Mouse (Mus musculus): ENCODE results near the gene Trmt61a. TPM values are rescaled to one million over a fixed set of nuclear protein-coding genes. Genes with fewer than 3 reads are reported as not detected.

Trmt61a gene
- polyA plus RNA-seq, 1 experiment: 21.6 TPM

GRCm38 (mm10) chr12:111664144-111664634 is 13.7 kb upstream of the Trmt61a start:
- TF ChIP-seq CTCF (IDR thresholded peaks at IDR 0.05; ENCODE audit: insufficient read depth, low read length): no peak
- no peak for TF ChIP-seq POLR2A (IDR thresholded peaks at IDR 0.05; ENCODE audit: borderline replicate concordance, extremely low read depth, low read depth, low read length)
- Histone ChIP-seq H3K4me3 (replicated peaks; ENCODE audit: extremely low read depth, low read depth, low read length) (no peak overlapping the region), H3K4me1 (ENCODE audit: control insufficient read depth, insufficient read depth, low read length) (peaks cover 10% of the 10 kb centered on the region; the same call in 1 of the 2 replicates)
- 35% methylated on average over 6 of the region's 6 CpGs for WGBS
- no peak for DNase-seq

GRCm38 (mm10) chr12:111665041-111665880 is 12.6 kb upstream of the Trmt61a start:
- no peak for TF ChIP-seq CTCF (IDR thresholded peaks at IDR 0.05; ENCODE audit: insufficient read depth, low read length)
- no peak for TF ChIP-seq POLR2A (IDR thresholded peaks at IDR 0.05; ENCODE audit: borderline replicate concordance, extremely low read depth, low read depth, low read length)
- Histone ChIP-seq H3K4me3 (replicated peaks; ENCODE audit: extremely low read depth, low read depth, low read length) (no peak overlapping the region), H3K4me1 (ENCODE audit: control insufficient read depth, insufficient read depth, low read length) (peaks cover 10% of the 10 kb centered on the region; the same call in 1 of the 2 replicates)
- 72% methylated on average over 13 of the region's 13 CpGs for WGBS
- DNase-seq: no peak

GRCm38 (mm10) chr12:111666380-111666779 is 11.5 kb upstream of the Trmt61a start:
- no peak for TF ChIP-seq POLR2A (IDR thresholded peaks at IDR 0.05; ENCODE audit: borderline replicate concordance, extremely low read depth, low read depth, low read length)
- TF ChIP-seq CTCF (IDR thresholded peaks at IDR 0.05; ENCODE audit: insufficient read depth, low read length): no peak
- 76% methylated on average over 13 of the region's 13 CpGs for WGBS
- H3K4me3 ChIP-seq (replicated peaks; ENCODE audit: extremely low read depth, low read depth, low read length): no peak overlapping the region
- H3K4me1 ChIP-seq (ENCODE audit: control insufficient read depth, insufficient read depth, low read length): peaks cover 15% of the 10 kb centered on the region; the same call in 1 of the 2 replicates
- no peak for DNase-seq

GRCm38 (mm10) chr12:111667421-111667820 is 10.5 kb upstream of the Trmt61a start:
- no peak overlapping the region for H3K4me3 ChIP-seq (replicated peaks; ENCODE audit: extremely low read depth, low read depth, low read length)
- H3K4me1 ChIP-seq (ENCODE audit: control insufficient read depth, insufficient read depth, low read length): peaks cover 16% of the 10 kb centered on the region; the same call in 1 of the 2 replicates
- no peak for DNase-seq
- 92% methylated on average over 5 of the region's 5 CpGs for WGBS
- TF ChIP-seq CTCF (IDR thresholded peaks at IDR 0.05; ENCODE audit: insufficient read depth, low read length): no peak
- TF ChIP-seq POLR2A (IDR thresholded peaks at IDR 0.05; ENCODE audit: borderline replicate concordance, extremely low read depth, low read depth, low read length): no peak

GRCm38 (mm10) chr12:111668457-111668912 is 9.4 kb upstream of the Trmt61a start:
- DNase-seq: peak; percentile 97
- H3K4me3 ChIP-seq (replicated peaks; ENCODE audit: extremely low read depth, low read depth, low read length): peak overlapping the region; percentile 43
- 1% methylated on average over 8 of the region's 8 CpGs for WGBS
- H3K4me1 ChIP-seq (ENCODE audit: control insufficient read depth, insufficient read depth, low read length): peaks cover 18% of the 10 kb centered on the region; the same call in 1 of the 2 replicates
- TF ChIP-seq POLR2A (IDR thresholded peaks at IDR 0.05; ENCODE audit: borderline replicate concordance, extremely low read depth, low read depth, low read length): no peak
- peak; percentile 97 for TF ChIP-seq CTCF (IDR thresholded peaks at IDR 0.05; ENCODE audit: insufficient read depth, low read length)

GRCm38 (mm10) chr12:111669000-111669788 is 8.7 kb upstream of the Trmt61a start:
- no peak for TF ChIP-seq CTCF (IDR thresholded peaks at IDR 0.05; ENCODE audit: insufficient read depth, low read length)
- WGBS: 65% methylated on average over 23 of the region's 23 CpGs
- peaks cover 16% of the 10 kb centered on the region; the same call in 1 of the 2 replicates for H3K4me1 ChIP-seq (ENCODE audit: control insufficient read depth, insufficient read depth, low read length)
- H3K4me3 ChIP-seq (replicated peaks; ENCODE audit: extremely low read depth, low read depth, low read length): no peak overlapping the region
- DNase-seq: peak; percentile 19

GRCm38 (mm10) chr12:111669961-111670360 is 7.9 kb upstream of the Trmt61a start:
- H3K4me3 ChIP-seq (replicated peaks; ENCODE audit: extremely low read depth, low read depth, low read length): no peak overlapping the region
- TF ChIP-seq POLR2A (IDR thresholded peaks at IDR 0.05; ENCODE audit: borderline replicate concordance, extremely low read depth, low read depth, low read length) (no peak), CTCF (IDR thresholded peaks at IDR 0.05; ENCODE audit: insufficient read depth, low read length) (no peak)
- WGBS: 70% methylated on average over 8 of the region's 8 CpGs
- H3K4me1 ChIP-seq (ENCODE audit: control insufficient read depth, insufficient read depth, low read length): peaks cover 16% of the 10 kb centered on the region; the same call in 1 of the 2 replicates
- DNase-seq: no peak

- Histone ChIP-seq H3K4me3 (replicated peaks; ENCODE audit: extremely low read depth, low read depth, low read length) (no peak overlapping the region), H3K4me1 (ENCODE audit: control insufficient read depth, insufficient read depth, low read length) (peaks cover 16% of the 10 kb centered on the region; the same call in 1 of the 2 replicates)
- 34% methylated on average over 29 of the region's 29 CpGs for WGBS
- peak; percentile 23 for DNase-seq
- TF ChIP-seq CTCF (IDR thresholded peaks at IDR 0.05; ENCODE audit: insufficient read depth, low read length): no peak
- TF ChIP-seq POLR2A (IDR thresholded peaks at IDR 0.05; ENCODE audit: borderline replicate concordance, extremely low read depth, low read depth, low read length): no peak
These were observed 7.4 kb upstream of the Trmt61a start for GRCm38 (mm10) chr12:111670371-111670971.

- 4% methylated on average over 35 of the region's 35 CpGs for WGBS
- TF ChIP-seq CTCF (IDR thresholded peaks at IDR 0.05; ENCODE audit: insufficient read depth, low read length) (no peak), POLR2A (IDR thresholded peaks at IDR 0.05; ENCODE audit: borderline replicate concordance, extremely low read depth, low read depth, low read length) (no peak)
- Histone ChIP-seq H3K4me1 (ENCODE audit: control insufficient read depth, insufficient read depth, low read length) (peaks cover 16% of the 10 kb centered on the region; the same call in 1 of the 2 replicates), H3K4me3 (replicated peaks; ENCODE audit: extremely low read depth, low read depth, low read length) (peak overlapping the region; percentile 53)
- no peak for DNase-seq
These were observed 6.9 kb upstream of the Trmt61a start for GRCm38 (mm10) chr12:111670976-111671375.

All from lung, adult 2 months (tissue).